Mouse (Mus musculus) T-helper 17 cell (primary cell): ENCODE measurements around the gene Ppib.

ENCODE experiments used
- in situ Hi-C, 2 experiments: fragments of 300-600 bp; cut with MboI, MseI; formaldehyde crosslinking; loops; 1 replicate in 1 of 2; 2 replicates in 1 of 2; pipeline ENCODE4 v1.15.1; 2025; ENCODE audit warnings: high pct_unique_total_duplicates in 2 of 2

The Ppib gene

DNA sequence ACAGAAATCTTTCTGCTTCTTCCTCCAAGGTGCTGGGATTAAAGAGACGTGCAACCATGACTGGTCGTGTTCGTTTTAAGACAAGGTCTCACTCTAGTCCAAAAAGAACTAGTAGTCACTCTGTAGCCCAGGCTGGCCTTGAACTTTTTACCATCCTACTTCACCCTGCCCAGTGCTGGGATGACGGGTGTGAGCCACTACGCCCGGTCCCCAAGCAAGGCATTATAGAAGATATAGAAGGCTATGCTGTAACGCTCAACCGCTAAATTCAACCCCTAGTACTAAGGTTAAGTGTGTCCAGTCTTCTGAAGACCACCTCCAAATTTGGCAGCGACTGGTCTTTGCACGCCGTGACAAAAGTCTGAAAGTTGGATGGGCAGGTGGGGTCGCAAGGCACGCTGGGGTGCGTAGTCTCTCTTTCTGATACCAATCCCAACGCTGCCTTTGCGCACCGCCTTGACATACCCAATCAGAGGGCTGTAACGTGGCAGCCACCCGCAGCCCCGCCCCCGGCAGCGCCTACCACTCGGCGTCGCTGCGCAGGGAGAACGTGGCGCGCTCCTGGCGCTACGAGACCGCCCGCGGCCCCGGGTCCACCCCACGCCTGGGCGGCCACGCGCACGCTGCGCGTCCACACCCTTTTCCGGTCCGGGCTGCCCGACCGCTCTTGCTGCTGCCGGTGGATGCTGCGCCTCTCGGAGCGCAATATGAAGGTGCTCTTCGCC is at the start of gene Ppib:
TSS of gene Ppib (plus strand) at position 640 of the 725 bp plus-strand sequence.
- in situ Hi-C loops = no loop called here

DNA sequence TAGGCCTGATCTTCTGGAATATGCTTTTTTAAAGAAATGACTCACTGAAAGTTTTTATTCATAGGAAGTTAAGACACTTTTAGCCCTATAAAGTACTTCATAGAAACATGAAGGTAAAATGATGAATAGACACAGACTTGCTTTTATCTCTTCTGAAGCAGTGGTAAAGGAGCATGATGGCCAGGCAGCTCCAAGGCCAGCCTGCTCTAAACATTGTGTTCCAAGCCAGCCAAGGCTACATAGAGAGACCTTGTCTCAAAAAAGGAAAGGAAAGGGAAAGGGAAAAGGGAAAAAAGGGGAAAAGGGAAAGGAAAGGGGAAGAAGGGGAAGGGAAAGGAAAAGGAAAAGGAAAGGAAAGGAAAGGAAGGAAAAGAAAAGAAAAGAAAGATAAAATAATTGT is 39.4 kb upstream of the Ppib start:
- in situ Hi-C loops = no loop called here

DNA sequence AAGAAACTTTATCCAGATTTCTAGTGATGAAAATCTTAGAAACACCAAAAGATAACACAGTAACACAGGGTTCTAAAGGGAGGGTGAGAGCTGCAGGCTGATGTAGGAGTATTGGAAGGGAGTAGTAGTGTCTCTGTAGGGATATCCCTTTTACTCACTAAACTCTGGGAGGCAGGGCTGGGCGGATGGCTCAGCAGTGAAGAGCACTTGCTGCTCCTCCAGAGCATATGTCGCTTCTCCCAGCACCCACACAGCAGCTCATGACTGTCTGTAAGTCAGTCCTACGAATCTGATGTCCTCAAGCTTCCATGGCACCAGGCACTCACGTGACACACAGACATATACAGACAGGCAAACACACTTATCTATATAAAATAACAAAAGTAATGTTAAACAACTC is 21.9 kb upstream of the Ppib start:
- in situ Hi-C loops = no loop called here

DNA sequence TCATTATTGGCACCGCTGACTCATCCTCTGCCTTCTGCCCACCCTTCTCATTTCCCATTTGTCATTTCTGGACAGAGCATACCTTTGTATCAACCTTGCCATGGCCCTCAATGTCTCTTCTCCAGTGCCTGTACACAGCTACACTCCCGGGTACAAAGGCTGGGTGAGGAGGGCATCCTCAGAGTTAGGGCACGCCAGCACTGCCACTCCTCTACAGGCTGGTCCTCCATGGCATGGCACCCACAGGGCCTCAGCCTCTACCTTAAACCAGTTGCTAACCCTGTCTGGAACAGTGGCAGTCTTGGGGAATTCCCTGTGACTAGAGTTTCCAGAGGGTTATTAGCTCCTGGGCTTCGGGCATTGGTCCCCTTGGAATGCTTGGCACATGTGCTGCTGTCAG is 21.4 kb upstream of the Ppib start:
- in situ Hi-C loops = no loop called here

DNA sequence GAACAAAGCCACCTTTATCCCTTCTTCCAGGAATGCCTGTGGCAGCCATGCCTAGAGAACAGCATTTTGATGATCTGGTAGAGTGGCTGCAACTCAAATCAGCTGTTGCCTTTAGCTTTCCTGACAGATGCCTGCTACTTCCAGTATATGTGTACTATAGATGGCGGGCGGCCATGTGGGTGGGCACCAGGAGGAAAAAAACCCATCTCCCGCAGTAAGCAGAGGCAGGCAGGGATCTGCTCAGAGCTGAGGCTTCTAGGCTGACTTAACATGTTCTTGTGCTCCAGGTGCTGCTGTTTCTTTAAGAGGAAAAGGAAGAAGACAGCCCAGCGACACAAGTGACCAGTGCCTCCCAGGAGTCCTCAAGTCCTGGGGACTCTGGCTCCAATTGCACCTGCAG is 20.7 kb upstream of the Ppib start:
- in situ Hi-C loops = no loop called here

DNA sequence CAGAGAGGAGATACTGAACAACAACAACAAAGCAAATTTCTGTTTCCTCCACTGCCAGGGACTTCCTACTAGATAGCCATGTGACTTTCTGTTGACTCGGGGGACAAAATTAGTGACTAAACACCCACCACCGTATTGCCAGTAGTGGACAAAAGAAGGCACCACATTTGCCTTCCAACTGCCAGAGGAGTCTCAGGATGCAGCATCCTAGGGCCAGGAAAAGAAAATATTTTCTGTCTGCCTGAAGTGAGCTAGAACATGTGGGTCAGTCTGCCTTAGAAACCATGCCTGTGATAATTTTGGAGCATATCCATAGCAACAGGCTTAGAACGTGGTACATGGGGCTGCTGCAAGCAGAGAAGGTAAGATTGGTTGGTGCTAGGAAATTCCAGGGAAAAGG is 19.2 kb upstream of the Ppib start:
- in situ Hi-C loops = no loop called here

DNA sequence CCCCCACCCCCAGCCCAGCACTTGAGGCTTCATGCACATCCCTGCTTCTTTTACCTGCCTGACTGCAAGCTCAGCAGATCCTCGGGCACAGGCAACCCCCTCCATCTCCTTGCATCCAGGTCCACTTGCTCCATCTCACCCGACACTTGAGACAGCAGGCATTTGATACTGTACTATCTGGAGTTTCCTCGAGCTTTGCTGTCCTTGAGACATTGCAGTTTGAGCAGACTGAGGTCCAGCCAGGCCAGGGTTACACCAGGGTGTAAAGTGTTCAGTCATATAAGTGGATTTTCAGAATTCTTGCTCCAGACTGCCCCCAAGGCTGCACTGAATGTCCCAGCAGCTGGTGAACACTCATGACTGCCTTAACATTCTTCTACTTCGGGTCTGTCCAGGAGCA is 17.7 kb upstream of the Ppib start:
- in situ Hi-C loops = no loop called here

DNA sequence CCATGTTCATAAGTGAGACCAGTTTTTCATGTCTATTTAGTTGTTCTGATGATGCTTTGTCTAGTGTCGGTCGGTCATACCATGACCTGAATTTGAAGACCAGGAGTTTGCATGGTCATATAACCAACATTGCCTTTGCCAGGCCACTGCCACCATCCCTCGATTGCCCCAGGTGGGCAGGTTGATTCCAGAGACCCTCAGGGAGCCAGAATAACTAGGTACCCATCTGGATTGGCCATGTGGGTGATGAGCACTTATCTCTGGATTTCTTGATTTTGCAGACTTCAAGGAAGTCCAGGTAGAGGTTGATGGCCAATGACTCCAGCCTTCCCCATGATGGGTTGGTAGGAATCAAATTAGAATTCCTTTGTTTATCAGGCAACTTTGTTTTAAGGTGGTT is 16.8 kb upstream of the Ppib start:
- in situ Hi-C loops = no loop called here

DNA sequence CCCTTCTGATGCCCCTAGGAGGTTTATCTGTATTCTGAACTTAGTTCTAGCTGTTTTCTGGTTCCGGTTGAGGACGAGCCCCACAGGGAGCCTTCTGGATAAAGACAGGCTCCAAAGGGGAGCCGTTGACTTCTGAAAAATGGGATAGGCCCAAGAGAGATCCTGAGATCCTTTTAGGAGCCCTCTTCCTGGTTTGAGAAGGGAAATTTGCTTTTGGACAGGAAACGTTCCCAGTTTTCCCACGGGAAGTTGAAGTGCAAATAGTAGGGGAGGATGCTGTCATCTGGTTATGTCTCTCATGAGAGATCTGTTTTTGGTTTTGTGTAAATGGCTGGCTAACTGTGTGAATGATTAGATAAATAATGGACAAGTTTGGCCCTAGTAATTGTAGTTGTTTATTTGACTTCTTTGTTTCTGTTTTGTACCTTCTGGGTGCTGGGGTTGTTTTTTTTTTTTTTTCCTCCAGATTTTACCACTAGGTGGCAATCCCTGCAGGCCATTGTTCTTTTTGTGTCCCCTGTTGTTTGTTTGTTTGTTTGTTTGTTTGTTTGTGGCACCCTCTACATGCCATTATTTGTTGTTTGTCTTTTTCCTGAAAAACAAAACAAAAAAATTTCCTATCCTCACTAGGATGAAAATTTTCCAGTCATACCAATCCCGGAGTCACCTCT is 10.0 kb upstream of the Ppib start:
- in situ Hi-C loops = no loop called here

DNA sequence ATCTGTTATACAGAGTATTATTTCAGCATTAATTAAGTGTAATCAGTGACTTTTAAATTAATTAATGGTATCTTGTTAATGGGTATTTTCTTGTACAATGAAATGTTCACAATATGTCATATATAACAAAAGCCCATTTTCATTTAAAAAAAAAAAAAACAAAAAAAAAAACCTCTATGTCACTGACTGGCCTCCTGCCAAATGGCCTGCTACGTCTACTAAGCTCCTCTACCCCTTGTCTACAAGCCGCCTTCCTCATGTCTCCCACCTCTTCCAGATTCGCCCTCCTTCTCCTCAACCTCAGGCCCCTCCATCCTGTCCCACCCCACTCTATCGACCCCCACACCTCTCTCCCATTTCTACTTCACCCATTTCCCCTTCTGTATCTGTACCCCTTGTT is 8.5 kb upstream of the Ppib start:
- in situ Hi-C loops = no loop called here

DNA sequence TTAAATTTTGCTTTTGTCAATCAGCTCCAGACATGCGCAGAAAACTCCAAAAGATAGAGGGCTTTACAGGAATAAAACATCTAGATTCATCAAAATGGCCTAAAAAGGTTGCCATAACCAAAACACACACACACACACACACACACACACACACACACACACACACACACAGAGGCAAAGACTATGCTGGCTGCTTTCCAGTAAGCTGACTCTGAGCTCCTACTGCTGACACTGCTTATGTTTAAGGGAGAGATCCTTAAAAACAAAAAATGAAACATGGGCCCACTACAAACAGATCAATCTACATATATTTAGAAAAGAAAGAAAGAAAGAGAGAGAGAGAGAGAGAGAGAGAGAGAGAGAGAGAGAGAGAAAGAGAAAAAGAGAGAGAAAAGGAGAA is 7.3 kb upstream of the Ppib start:
- in situ Hi-C loops = no loop called here

DNA sequence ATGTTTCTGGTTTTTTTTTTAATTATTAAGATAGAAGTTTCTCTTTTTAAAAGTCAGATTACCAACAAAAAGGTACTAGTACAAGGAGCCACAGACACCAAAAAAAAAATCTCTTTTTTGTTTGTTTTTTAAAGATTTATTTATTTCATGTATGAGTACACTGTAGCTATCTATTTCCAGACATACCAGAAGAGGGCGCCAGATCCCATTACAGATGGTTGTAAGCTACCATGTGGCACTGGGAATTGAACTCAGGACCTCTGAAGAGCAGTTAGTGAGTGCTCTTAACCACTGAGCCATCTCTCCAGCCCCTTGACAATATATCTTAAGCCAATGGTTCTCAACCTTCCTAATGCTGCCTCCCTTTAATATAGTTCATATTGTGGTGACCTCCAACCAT is 6.4 kb upstream of the Ppib start:
- in situ Hi-C loops = no loop called here

DNA sequence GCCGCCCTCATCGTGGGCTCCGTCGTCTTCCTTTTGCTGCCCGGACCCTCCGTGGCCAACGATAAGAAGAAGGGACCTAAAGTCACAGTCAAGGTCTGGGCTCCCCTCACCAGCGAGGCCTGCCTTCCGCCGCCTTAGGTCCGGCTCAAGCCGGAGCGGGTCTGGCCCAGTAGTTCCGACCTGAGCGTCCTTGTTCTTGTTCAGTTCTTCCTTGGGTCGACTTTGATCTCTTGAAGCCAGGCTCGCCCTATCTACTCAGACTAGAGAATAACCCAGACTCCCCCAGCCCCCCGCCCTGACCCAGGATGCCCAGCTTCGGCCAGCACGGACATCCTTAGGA is 256 bp downstream of the Ppib start:
- in situ Hi-C loops = no loop called here

DNA sequence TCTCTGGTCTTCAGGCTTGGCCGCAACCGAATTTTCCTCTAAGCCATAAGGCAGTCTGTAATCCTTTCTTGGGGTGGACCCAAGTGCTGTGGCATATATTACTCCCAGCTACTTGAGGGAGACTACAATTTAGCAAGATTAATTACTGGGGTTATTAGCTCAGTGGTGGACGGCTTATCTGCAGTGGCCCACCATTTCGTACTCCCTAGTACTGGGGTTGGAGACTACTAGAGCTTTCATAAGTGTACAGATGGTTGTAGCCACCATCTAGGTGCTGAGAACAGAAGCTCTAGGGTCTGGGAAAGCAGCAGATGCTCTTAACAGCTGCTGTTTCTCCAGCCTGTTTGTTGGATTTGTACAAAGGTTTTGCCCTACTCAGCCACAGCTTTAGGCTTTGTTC is 964 bp downstream of the Ppib start:
- in situ Hi-C loops = no loop called here

DNA sequence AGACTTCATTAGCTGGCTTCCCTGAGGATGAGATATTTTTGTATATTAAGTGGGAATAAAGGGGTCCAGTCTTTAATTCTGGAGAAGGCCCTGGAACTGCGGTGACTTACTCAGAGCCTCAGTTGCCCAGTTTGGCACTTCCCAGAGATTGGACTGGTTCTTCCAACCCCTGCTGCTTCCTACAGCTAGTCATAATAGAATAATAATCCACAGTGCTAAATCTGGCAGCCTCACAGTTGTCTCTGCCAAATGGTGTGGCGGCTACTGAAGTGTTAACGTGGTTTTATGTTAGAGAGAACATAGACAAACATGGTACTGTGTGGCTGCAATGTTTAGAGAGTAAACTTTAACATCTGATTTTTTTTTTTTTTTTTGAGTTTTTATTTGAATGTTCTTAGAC is 1.6 kb downstream of the Ppib start:
- in situ Hi-C loops = no loop called here

DNA sequence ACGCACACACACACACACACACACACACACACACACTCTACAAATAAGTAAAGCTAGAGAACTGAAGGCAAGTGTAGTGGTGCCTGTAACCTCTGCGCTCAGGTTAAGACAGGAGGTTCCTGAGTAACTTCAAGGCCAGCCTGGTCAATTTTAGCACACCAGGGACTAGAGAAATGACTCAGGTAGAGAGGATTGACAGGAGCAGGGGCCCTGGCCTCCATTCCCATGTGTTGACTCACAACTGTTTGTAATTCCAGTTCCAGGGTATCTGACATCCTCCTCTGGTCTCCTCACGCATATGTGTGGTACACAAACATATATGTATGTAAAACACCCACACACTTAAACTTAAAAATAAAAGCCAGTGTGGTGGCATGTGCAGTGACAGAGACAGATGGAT is 3.4 kb downstream of the Ppib start:
- in situ Hi-C loops = no loop called here

DNA sequence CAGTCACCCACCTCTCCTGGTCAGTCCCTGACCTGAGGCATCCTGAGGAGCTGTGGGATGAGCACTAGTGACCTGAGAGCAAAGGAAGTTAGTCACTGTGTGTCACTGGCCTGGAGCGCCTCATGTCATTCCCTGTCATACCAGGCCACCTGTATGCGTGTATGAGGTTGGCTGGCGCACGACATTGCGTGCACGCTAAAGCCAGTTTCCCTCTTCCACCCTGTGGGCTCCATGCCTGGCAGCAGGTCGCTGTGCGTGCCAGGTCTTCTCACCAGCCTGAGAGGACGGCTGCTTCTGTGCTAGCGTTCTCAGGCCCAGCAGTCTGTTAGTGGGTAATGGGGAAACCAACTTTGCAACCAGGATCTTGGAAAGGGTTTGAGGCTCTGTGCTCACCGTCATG is 4.3 kb downstream of the Ppib start:
- in situ Hi-C loops = no loop called here

DNA sequence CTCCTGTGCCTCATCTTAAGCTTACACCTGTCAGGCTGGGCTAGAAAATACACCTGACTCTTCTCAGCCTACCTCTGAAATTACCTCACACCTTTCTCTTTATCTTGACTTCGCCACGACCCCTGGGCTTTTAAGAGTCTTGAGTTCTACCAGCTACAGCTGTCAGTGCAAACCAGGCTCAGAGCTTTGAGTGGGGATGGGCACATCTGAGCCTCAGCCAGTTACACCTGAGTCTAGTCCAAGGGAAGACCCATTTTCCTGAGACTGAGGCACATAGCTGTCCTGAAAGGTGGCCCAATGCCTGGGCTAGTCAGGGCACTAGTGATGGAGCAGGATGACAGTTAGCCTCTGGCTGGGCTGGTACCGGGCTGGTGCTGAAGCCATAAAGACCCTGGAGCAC is 6.8 kb downstream of the Ppib start:
- in situ Hi-C loops = no loop called here

DNA sequence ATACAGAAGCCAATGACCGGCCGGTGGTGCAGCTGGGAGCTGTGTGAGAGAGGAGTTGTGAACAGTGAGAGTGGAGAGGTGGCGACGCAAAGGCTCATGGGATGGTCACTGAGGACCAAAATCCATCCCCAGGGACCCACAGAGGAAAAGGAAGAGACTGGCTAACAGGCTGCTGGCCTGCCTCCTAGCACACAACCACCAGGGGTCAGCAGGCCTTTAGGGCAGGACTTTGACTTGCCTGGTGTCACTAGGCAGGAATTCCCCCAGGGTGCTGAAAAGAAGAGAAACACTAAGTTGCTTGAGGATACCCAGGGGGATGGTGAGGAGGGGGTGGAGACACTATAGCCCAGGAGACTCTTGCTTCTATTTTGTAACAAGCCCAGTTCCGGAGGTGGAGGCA is 7.5 kb downstream of the Ppib start:
- in situ Hi-C loops = no loop called here

DNA sequence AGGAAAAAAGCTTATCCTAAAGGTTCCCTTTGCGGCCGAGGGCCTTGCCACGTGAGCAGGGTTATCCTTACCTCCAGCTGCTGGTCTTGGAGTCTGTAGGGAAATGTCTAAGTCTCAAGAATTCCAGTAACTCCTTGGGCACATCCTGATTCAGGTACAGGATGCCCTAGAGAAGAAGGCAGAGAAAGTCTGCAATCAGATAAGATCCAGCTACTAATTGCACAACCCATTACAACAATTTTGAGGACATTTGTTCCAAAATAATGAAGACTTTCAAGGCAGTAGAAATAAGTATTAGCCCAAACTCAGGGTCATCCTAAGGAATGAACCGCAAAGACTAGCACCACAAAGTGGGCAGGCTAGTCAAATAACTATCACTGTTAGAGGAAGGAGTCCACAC is 8.0 kb downstream of the Ppib start:
- in situ Hi-C loops = no loop called here

DNA sequence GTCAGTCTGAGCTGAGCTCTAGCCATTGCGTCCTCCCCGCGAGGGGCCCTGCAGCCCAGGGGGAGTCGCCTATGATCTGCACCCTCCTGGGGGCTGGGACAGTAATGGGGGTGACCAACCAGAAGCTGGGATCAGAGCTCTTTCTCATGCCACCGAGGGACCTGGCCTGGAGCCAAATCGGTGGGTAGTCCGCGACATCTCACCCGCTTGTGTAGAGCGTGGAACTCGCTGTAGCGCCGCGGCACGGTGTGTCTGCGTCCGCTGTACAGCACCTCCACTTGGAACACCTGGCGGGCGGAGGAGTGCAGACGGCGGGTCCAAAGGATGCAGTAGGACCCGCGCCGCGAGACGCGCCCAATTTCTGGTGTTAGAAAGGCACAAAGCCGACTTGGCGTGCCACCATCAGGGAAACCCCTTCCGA is 9.0 kb downstream of the Ppib start:
- in situ Hi-C loops = no loop called here

DNA sequence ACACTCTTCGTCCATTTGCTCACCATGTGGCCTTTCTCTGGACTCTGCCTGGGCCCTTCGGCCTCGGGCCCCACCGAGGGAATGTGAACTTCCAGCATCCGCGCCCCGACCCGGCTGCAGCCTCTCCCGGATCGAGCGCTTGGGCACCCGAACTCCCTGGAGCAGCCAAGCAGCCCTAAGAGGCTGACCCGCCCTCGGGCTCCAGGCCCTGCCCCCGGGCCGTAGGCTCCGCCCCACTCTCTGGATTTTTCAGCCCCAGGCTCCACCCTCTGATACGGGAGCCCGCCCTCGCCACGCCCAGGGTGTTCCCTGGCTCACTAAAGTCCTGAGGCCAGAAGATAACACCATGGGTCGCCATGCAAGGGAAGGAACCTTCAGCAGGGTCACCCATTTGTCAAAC is 9.6 kb downstream of the Ppib start, which contains the start of gene Snx22:
TSS of gene Snx22 (minus strand) at position 137 of the 400 bp plus-strand sequence.
- in situ Hi-C loops = no loop called here

DNA sequence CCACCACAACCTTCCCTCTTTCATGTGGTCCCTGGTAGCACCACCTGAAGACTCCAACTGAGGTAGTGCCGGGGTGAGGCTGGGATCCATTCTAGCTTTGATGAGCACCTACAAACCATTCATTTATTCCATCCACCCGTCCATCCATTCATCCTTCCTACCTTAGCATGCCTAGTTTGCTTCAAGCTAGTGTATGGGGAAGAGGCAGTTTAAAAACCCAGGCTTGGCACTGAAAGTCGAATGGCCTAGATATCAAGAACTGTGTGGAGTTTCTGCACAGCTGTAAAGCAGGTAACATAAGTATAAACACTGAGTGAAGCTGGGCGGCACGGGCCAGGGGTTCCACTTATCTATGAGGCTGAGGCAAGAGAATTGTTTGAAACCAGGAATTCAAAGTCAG is 10.1 kb downstream of the Ppib start:
- in situ Hi-C loops = no loop called here

DNA sequence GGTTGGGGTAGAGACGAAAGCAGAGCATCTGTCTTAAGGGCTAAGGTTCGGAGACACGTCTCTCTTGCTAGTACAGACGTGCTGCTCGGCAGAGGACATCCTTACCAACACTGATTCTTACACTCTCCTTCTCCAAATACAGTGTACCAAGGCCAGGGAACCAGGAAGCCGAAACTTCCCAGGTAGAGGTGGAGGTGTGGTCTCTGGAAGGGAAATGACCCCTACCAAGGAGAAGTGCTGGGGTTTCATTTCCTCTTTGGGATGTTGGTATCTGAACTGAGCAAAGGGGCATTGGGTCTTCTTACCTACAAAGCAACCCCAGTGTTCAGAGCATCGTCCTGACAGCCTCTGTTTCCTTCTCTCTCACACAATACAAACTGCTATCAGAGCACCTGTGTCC is 12.7 kb downstream of the Ppib start:
- in situ Hi-C loops = no loop called here
